Mouse (Mus musculus) spleen, postnatal 10 days (tissue): ENCODE data around the gene Haus3.

Experiments
- DNase-seq, 2 experiments: peaks; one replicate each; pipeline ENCODE4 v3.0.0; 2021 to 2022; ENCODE audit warnings: low spot score in 2 of 2

The Haus3 gene

DNA sequence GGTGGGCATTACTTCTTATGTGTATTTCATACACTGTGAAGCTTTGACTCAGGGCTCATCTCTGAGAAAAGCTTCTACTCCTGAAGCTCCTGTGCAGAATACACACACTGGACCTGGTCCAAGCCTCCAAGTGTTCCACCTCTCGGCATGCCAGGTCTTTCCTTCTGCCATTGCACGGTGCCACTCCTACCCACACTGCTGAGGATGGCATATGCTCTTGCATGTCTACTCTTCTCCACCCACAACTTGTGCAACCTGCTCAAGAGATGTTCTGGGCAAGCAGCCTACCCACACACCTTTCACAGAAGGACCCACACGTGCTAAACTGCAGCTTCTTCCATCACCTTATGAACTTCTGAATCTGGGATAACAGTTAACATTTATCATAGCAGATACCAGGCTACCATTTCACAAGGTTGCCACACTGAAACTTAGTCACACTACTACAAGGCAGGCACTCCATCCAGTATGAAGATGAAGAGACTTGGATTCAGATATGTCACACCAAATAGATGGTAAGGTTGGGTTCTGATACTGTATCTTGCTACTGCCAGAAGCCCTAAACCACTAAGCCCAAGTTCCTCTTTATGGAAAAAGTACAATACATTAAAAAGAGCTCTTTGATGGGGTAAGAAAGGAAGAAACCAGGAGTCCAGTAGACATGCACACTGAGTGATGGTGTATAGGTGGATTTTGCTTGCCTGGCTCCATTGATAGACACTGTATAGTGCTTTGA lies 50.0 kb downstream of the Haus3 start:
- no peak for DNase-seq

DNA sequence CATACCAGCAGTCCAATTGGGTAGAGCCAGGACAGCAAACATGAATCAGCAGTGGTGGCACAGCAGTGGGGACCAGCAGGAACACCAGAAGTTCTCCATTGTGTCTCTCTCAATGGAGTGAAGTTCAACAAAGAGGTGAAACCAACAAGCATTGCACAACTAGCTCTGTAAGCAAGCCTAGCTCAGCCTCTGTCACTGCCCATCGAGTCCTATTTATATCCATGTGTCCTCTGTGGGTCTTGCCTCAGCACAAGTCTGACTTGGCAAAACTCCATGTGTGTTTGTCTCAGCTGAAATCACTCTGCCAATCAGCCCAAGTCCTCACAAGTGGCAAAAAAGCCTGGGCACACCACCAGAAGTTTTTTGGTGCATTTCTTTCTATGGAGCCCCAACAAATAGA lies 63.6 kb downstream of the Haus3 start:
- no peak for DNase-seq
